Mouse (Mus musculus) limb, embryonic 10.5 days (tissue): ENCODE results near the gene Gtpbp4. TPM values are rescaled to one million over a fixed set of nuclear protein-coding genes. Genes with fewer than 3 reads are reported as not detected.
"Not testable (repeated sequence)": the region's sequence is repeated elsewhere in the genome, so short reads cannot be mapped to it uniquely, and the experiment has no call there.

Experiments used
- DNase-seq: peaks from one replicate; pipeline ENCODE4 v3.0.0-alpha.2; 2017; ENCODE audit warnings: low spot score
- H3K27ac ChIP-seq: fragments of 300-500 bp; sonication (generic); 2 replicates; pipeline ENCODE4 v1.5.1; 2016; ENCODE audit warnings: mild to moderate bottlenecking
- H3K27me3 ChIP-seq: fragments of 300-500 bp; sonication (generic); 2 replicates; pipeline ENCODE4 v1.6.1; 2016; ENCODE audit warnings: low read depth, mild to moderate bottlenecking; ENCODE audit not compliant: poor library complexity, severe bottlenecking
- H3K36me3 ChIP-seq: fragments of 300-500 bp; sonication (generic); 2 replicates; pipeline ENCODE4 v1.6.1; 2016; ENCODE audit warnings: mild to moderate bottlenecking, moderate library complexity
- H3K4me1 ChIP-seq: fragments of 300-500 bp; sonication (generic); 2 replicates; pipeline ENCODE4 v1.6.1; 2016
- H3K4me3 ChIP-seq: fragments of 300-500 bp; sonication (generic); 2 replicates; pipeline ENCODE4 v1.5.1; 2016; ENCODE audit warnings: mild to moderate bottlenecking, moderate library complexity
- H3K9me3 ChIP-seq: fragments of 300-500 bp; sonication (generic); replicated peaks from 2 replicates; pipeline ENCODE4 v1.6.1; 2016; ENCODE audit warnings: mild to moderate bottlenecking
- WGBS: fragments of 180-500 bp; shearing (Covaris S2); methylation state at CpG from one replicate; pipeline ENCODE4 v1.1.7; 2016; 5-methylcytosine and 5-hydroxymethylcytosine counted together
- polyA plus RNA-seq: library from polyadenylated mRNA; unstranded; fragments of >200 nt; fragmentation: Nextera tagmentation; extraction: Ambion mirVana; gene quantifications from 2 replicates; pipeline ENCODE4 v1.2.1, GENCODE M21; 2016

Gtpbp4 gene
- polyA plus RNA-seq, 1 experiment from 2014 or later = 117 TPM

DNA sequence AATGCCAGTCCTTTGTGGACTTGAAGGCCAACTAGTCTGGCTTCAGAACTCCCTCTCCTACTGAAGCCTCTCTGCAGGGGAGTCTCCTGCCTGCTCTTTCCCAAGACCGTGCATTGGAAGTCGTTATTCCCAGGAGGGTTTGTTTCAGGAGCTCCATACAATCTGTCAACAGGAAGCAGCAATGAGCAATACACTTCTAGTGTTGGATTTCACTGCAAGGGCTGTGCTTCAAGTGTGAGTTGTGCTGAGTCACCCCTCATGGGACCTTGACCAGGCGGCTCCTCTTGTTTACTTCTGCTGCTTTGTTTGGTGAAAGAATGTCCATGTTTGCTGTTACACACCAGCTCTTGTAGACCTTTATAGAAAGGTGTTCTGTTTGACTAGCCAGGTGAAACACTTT lies 18.5 kb upstream of the Gtpbp4 start:
- 33% methylated on average over 3 of the region's 3 CpGs for WGBS
- H3K9me3 ChIP-seq = no peaks in the 10 kb centered on the region
- H3K4me3 ChIP-seq = no peak overlapping the region
- no peak for DNase-seq
- H3K27ac ChIP-seq = no peak overlapping the region
- H3K36me3 ChIP-seq = no peaks in the 10 kb centered on the region
- H3K4me1 ChIP-seq = peaks cover 4% of the 10 kb centered on the region
- no peaks in the 10 kb centered on the region for H3K27me3 ChIP-seq

DNA sequence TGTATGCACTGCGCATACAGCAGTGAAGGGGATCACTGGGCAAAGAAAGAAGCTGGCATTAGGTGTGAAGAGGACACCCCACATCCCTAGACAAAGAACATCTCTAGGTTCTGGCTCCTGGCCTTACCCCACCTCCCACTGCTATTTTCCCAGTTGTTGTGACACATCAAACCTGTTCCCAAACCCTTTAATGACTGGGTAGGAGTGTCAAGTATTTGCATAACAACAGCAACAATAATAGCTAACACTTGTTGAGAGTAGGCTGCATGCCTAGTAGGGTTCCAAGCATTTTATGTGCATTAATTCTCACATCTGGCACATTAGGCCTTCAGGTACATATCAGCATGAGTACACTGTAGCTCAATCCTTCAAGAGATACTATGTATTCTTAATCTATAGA lies 17.6 kb upstream of the Gtpbp4 start:
- no peaks in the 10 kb centered on the region for H3K9me3 ChIP-seq
- no peak overlapping the region for H3K27ac ChIP-seq
- H3K27me3 ChIP-seq = no peaks in the 10 kb centered on the region
- WGBS = 66% methylated on average over 1 of the region's 1 CpGs
- H3K4me3 ChIP-seq = no peak overlapping the region
- H3K36me3 ChIP-seq = no peaks in the 10 kb centered on the region
- DNase-seq = no peak
- peaks cover 4% of the 10 kb centered on the region for H3K4me1 ChIP-seq

- Histone ChIP-seq H3K27me3 (no peaks in the 10 kb centered on the region), H3K27ac (no peak overlapping the region), H3K9me3 (no peaks in the 10 kb centered on the region), H3K36me3 (no peaks in the 10 kb centered on the region), H3K4me1 (no peaks in the 10 kb centered on the region), H3K4me3 (no peak overlapping the region)
- DNase-seq = peak; percentile 97
- 50% methylated on average over 12 of the region's 12 CpGs for WGBS
These were observed 15.9 kb upstream of the Gtpbp4 start for GRCm38 (mm10) chr13:9011596-9012350.

DNA sequence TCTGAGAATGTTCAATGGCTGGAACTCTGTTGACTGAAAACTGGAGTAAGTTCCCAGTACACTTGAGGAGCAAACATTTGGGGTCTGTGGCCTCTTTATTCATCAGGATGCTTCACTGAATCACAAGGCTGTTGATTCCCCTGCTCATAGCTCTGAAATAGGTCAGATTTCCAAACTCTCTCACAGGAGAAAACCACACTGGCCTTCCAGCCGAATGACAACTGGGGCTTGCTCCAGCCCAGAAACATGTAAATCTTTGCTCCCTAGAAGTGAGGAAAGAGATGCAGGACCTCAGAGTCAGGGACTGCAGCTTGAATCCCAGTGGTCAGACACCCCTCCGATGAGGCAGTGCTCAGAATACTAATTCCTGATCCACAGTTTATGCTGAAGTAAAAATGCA lies 7.4 kb upstream of the Gtpbp4 start:
- Histone ChIP-seq H3K4me3 (no peak overlapping the region), H3K27me3 (no peaks in the 10 kb centered on the region), H3K27ac (no peak overlapping the region), H3K36me3 (no peaks in the 10 kb centered on the region), H3K4me1 (no peaks in the 10 kb centered on the region), H3K9me3 (no peaks in the 10 kb centered on the region)
- no peak for DNase-seq
- 78% methylated on average over 2 of the region's 2 CpGs for WGBS

DNA sequence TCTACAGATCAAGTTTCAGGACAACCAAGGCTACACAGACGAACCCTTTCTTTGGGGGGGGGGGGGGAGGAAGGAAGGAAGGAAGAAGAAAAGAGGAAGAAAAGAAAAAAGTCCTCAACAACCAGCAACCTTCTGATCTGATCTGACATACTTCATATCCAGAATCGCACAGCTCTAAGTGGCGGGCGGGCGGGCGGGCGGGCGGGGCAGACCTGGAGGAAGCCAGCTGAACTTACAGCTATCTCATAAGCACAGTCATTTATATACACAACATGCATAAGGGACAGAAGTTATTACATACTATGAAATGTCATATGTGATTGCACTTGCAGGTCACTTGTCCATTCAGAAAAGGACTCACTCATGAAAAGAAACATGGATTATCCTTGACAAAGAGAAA lies 3.6 kb upstream of the Gtpbp4 start:
- no peak overlapping the region for H3K27ac ChIP-seq
- peaks cover 10% of the 10 kb centered on the region for H3K4me1 ChIP-seq
- H3K36me3 ChIP-seq = no peaks in the 10 kb centered on the region
- H3K4me3 ChIP-seq = no peak overlapping the region
- H3K9me3 ChIP-seq = no peaks in the 10 kb centered on the region
- no peaks in the 10 kb centered on the region for H3K27me3 ChIP-seq
- WGBS = 89% methylated on average over 8 of the region's 8 CpGs
- DNase-seq = no peak

DNA sequence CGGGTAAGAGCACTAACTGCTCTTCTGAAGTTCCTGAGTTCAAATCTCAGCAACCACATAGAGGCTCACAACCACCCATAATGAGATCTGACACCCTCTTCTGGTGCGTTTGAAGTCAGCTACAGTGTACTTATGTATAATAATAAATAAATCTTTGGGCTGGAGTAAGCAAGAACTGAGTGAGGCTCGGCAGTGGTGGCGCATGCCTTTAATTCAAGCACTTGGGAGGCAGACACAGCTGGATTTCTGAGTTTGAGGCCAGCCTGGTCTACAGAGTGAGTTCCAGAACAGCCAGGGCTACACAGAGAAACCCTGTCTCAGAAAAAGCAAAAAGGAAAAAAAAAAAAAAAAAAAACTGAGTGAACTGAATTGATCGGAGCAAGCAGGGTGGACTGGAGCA lies 1.3 kb upstream of the Gtpbp4 start:
- 89% methylated on average over 5 of the region's 5 CpGs for WGBS
- not testable (repeated sequence) for H3K27me3 ChIP-seq, H3K36me3 ChIP-seq, H3K27ac ChIP-seq, H3K4me3 ChIP-seq, H3K9me3 ChIP-seq, DNase-seq
- peaks cover 10% of the 10 kb centered on the region for H3K4me1 ChIP-seq

DNA sequence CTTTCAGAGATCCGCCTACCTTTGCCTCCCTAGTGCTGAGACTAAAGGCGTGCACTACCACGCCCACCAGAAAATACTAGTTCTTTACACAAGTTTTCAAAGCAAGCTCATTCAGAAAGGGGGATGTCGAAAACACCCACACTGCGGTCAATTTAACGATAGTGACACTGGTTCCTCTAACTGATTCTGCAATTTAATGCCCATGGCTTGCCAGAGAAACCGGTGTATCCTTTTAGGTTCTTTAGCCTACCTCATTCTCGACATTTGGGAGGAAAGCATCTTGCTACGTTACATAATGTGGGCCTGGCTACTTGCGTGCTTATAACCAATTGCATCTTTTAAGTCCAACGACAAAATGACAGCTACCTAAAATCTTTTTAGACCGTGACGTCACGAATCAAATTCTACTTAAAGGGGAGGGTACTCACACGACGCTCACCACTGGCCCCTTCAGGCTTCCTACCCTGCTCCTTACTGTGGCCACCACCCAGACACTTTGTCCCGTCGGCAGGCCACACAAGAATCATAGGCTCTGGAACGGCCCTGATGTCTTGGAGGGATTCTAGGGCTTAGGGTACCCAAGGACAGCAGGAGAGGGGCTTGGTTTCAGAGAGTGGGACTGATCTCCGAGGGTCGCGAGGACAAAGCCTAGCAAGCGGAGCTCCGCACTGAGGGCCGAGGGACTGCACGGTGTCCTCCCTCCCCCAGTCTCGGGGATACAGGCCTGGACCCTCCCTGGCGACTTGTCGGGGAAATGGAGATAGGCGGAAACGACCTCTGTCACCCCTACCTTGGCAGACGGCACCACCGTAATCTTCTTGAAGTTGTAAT lies 509 bp downstream of the Gtpbp4 start:
- Histone ChIP-seq H3K4me3 (peak overlapping the region; percentile 86), H3K36me3 (peaks cover 25% of the 10 kb centered on the region), H3K9me3 (no peaks in the 10 kb centered on the region), H3K27ac (peak overlapping the region; percentile 90), H3K27me3 (no peaks in the 10 kb centered on the region), H3K4me1 (peaks cover 10% of the 10 kb centered on the region)
- no peak for DNase-seq
- WGBS = 4% methylated on average over 33 of the region's 33 CpGs

DNA sequence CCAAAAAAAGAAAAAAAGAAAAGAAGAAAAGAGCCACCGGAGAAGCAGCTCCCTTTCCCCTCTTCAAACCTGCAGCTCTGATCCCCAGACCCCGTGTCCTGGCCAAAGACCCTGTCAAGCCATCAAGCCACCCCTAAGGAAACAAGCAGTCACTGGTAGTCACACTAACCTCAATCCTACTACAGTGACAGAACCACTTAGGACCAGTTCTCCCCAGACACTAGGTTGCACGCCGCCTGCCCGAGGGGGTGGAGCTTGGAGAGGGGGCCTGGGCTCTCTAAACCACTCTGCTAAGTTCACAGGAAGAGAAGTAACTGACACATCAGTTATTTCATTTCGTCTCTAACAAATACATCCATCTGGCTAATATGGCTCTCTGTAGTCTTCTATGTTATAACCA lies 3.7 kb downstream of the Gtpbp4 start:
- Histone ChIP-seq H3K36me3 (peaks cover 56% of the 10 kb centered on the region), H3K4me3 (no peak overlapping the region), H3K27me3 (no peaks in the 10 kb centered on the region), H3K4me1 (peaks cover 10% of the 10 kb centered on the region), H3K27ac (no peak overlapping the region), H3K9me3 (no peaks in the 10 kb centered on the region)
- DNase-seq = no peak
- WGBS = 96% methylated on average over 6 of the region's 6 CpGs

DNA sequence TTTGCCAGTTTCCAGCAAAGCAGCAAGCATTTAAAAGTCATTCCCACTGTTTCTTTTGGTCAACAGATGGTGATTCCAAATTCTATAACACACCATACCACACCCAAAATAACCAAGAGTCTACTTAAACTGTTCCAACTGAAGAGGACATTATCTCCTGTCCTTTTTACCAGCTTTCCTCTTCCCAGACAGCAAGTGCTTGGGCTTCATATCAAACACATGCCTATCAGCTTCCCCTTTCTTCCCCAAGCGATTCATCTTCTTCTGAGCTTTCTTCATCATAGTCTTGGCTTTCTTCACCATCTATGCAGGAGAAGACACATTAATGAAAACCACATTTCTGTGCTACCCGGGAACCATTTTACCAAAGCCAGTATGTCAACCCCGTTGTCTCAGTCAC lies 22.9 kb downstream of the Gtpbp4 start:
- no peaks in the 10 kb centered on the region for H3K27me3 ChIP-seq
- no peaks in the 10 kb centered on the region for H3K9me3 ChIP-seq
- 93% methylated on average over 3 of the region's 3 CpGs for whole genome bisulfite sequencing
- H3K4me1 ChIP-seq = no peaks in the 10 kb centered on the region
- DNase-seq = no peak
- peaks cover 99% of the 10 kb centered on the region for H3K36me3 ChIP-seq
- H3K27ac ChIP-seq = no peak overlapping the region
- no peak overlapping the region for H3K4me3 ChIP-seq

- Histone ChIP-seq H3K36me3 (peaks cover 99% of the 10 kb centered on the region), H3K4me1 (no peaks in the 10 kb centered on the region), H3K4me3 (no peak overlapping the region), H3K9me3 (no peaks in the 10 kb centered on the region), H3K27ac (no peak overlapping the region), H3K27me3 (no peaks in the 10 kb centered on the region)
- DNase-seq = no peak
These were observed 23.5 kb downstream of the Gtpbp4 start for GRCm38 (mm10) chr13:8972369-8972768.

GRCm38 (mm10) chr13:8967742-8968141 lies 28.1 kb downstream of the Gtpbp4 start:
- peaks cover 61% of the 10 kb centered on the region for H3K36me3 ChIP-seq
- no peaks in the 10 kb centered on the region for H3K4me1 ChIP-seq
- 95% methylated on average over 8 of the region's 8 CpGs for WGBS
- no peaks in the 10 kb centered on the region for H3K27me3 ChIP-seq
- H3K4me3 ChIP-seq = no peak overlapping the region
- no peak overlapping the region for H3K27ac ChIP-seq
- H3K9me3 ChIP-seq = no peaks in the 10 kb centered on the region
- no peak for DNase-seq

GRCm38 (mm10) chr13:8965224-8965623 lies 30.7 kb downstream of the Gtpbp4 start:
- H3K36me3 ChIP-seq = peaks cover 37% of the 10 kb centered on the region
- H3K4me1 ChIP-seq = no peaks in the 10 kb centered on the region
- WGBS = 94% methylated on average over 5 of the region's 5 CpGs
- H3K9me3 ChIP-seq = no peaks in the 10 kb centered on the region
- no peaks in the 10 kb centered on the region for H3K27me3 ChIP-seq
- H3K27ac ChIP-seq = no peak overlapping the region
- H3K4me3 ChIP-seq = no peak overlapping the region
- DNase-seq = no peak

DNA sequence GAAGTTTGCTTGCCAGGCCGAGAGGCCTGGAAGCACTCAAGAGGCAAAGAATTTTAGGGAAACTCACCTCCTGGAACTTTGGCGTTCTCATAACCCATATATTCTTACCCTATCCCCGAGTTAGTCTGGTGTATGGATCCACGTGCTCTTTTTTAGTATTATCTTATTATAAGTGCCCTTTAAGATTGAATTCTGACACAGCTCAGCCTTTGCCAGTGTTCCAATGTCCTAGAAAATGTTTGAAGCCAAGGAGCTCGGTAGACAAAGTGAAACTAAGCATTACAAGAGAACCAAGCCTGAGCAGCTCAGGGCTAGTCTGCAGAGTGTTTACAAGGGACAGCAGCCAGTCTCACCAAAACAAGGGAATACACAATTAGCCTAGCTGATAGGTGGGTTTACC lies 33.6 kb downstream of the Gtpbp4 start:
- WGBS = 36% methylated on average over 5 of the region's 5 CpGs
- not testable (repeated sequence) for H3K9me3 ChIP-seq, DNase-seq, H3K36me3 ChIP-seq, H3K4me1 ChIP-seq, H3K27me3 ChIP-seq, H3K4me3 ChIP-seq, H3K27ac ChIP-seq
